Mouse (Mus musculus): Measurements from ENCODE around the gene Slc6a8. TPM values are rescaled to one million over a fixed set of nuclear protein-coding genes. Genes with fewer than 3 reads are reported as not detected.

Gene Slc6a8
- polyA plus RNA-seq, 1 experiment from 2014 or later, result 7.9 TPM

Other genes starting within 250 kb of the Slc6a8 start
- 0.26 TPM in 1 of 2 replicates, not detected in the other for gene Trex2, start 237.8 kb upstream of the Slc6a8 start, polyA plus RNA-seq (2015; fragmentation: Nextera tagmentation; extraction: Ambion mirVana)
- 66.0 and 71.5 TPM in 2 replicates for gene Haus7, start 214.1 kb upstream of the Slc6a8 start, polyA plus RNA-seq (2015; fragmentation: Nextera tagmentation; extraction: Ambion mirVana)
- gene Bgn, start 189.5 kb upstream of the Slc6a8 start, polyA plus RNA-seq (2015; fragmentation: Nextera tagmentation; extraction: Ambion mirVana), result 90.8 and 96.4 TPM in 2 replicates
- 0.31 and 0.36 TPM in 2 replicates for gene Atp2b3, start 170.1 kb upstream of the Slc6a8 start, polyA plus RNA-seq (2015; fragmentation: Nextera tagmentation; extraction: Ambion mirVana)
- gene Dusp9, start 33.7 kb upstream of the Slc6a8 start, polyA plus RNA-seq (2015; fragmentation: Nextera tagmentation; extraction: Ambion mirVana), result 27.9 and 29.3 TPM in 2 replicates
- gene Pnck, start 13.0 kb upstream of the Slc6a8 start, polyA plus RNA-seq (2015; fragmentation: Nextera tagmentation; extraction: Ambion mirVana), result 14.5 and 17.3 TPM in 2 replicates
- 256 and 267 TPM in 2 replicates for gene Bcap31, start 43.0 kb downstream of the Slc6a8 start, polyA plus RNA-seq (2015; fragmentation: Nextera tagmentation; extraction: Ambion mirVana)
- 12.4 and 15.2 TPM in 2 replicates for gene Abcd1, start 43.4 kb downstream of the Slc6a8 start, polyA plus RNA-seq (2015; fragmentation: Nextera tagmentation; extraction: Ambion mirVana)
- 0.14 and 0.44 TPM in 2 replicates for gene Plxnb3, start 83.9 kb downstream of the Slc6a8 start, polyA plus RNA-seq (2015; fragmentation: Nextera tagmentation; extraction: Ambion mirVana)
- 5.2 and 8.1 TPM in 2 replicates for gene Srpk3, start 101.3 kb downstream of the Slc6a8 start, polyA plus RNA-seq (2015; fragmentation: Nextera tagmentation; extraction: Ambion mirVana)
- 224 and 234 TPM in 2 replicates for gene Idh3g, start 113.7 kb downstream of the Slc6a8 start, polyA plus RNA-seq (2015; fragmentation: Nextera tagmentation; extraction: Ambion mirVana)
- 176 and 184 TPM in 2 replicates for gene Ssr4, start 113.9 kb downstream of the Slc6a8 start, polyA plus RNA-seq (2015; fragmentation: Nextera tagmentation; extraction: Ambion mirVana)
- 0.80 and 0.92 TPM in 2 replicates for gene Pdzd4, start 151.8 kb downstream of the Slc6a8 start, polyA plus RNA-seq (2015; fragmentation: Nextera tagmentation; extraction: Ambion mirVana)
- gene Avpr2, start 219.0 kb downstream of the Slc6a8 start, polyA plus RNA-seq (2015; fragmentation: Nextera tagmentation; extraction: Ambion mirVana), result 5.8 and 6.2 TPM in 2 replicates
- gene L1cam, start 223.0 kb downstream of the Slc6a8 start, polyA plus RNA-seq (2015; fragmentation: Nextera tagmentation; extraction: Ambion mirVana), result 8.0 and 10.4 TPM in 2 replicates
- 3.7 and 4.0 TPM in 2 replicates for gene Arhgap4, start 248.7 kb downstream of the Slc6a8 start, polyA plus RNA-seq (2015; fragmentation: Nextera tagmentation; extraction: Ambion mirVana)
- 139 and 159 TPM in 2 replicates for gene Naa10, start 248.8 kb downstream of the Slc6a8 start, polyA plus RNA-seq (2015; fragmentation: Nextera tagmentation; extraction: Ambion mirVana)

Measured in kidney, embryonic 15.5 days (tissue).